Mouse (Mus musculus) embryonic facial prominence, embryonic 11.5 days (tissue): ENCODE results near the gene C2cd4c. TPM values are rescaled to one million over a fixed set of nuclear protein-coding genes. Genes with fewer than 3 reads are reported as not detected.

Experiments
- ATAC-seq: fragments of 200-750 bp; cut with Nextera tagmentation; replicated peaks from 2 replicates; pipeline ENCODE4 v1.8.0; 2017; ENCODE audit warnings: low read depth; ENCODE audit not compliant: insufficient number of reproducible peaks, low FRiP score, low TSS enrichment
- DNase-seq: peaks from one replicate; pipeline ENCODE4 v3.0.0-alpha.2; 2015; ENCODE audit warnings: low spot score
- H3K27ac ChIP-seq: fragments of 300-500 bp; sonication (generic); replicated peaks from 2 replicates; pipeline ENCODE4 v1.5.1; 2014; ENCODE audit warnings: mild to moderate bottlenecking, low read depth, low read length, control low read depth
- H3K27me3 ChIP-seq: fragments of 300-500 bp; sonication (generic); 2 replicates; pipeline ENCODE4 v1.6.1; 2014; ENCODE audit warnings: mild to moderate bottlenecking, low read length, moderate library complexity, mixed read lengths; ENCODE audit not compliant: control insufficient read depth, insufficient read depth
- H3K36me3 ChIP-seq: fragments of 300-500 bp; sonication (generic); replicated peaks from 2 replicates; pipeline ENCODE4 v1.6.1; 2014; ENCODE audit warnings: low read depth, mild to moderate bottlenecking, low read length, moderate library complexity, mixed read lengths; ENCODE audit not compliant: control insufficient read depth, insufficient read depth
- H3K4me1 ChIP-seq: fragments of 300-500 bp; sonication (generic); 2 replicates; pipeline ENCODE4 v1.6.1; 2014; ENCODE audit warnings: low read length, mixed read lengths; ENCODE audit not compliant: control insufficient read depth, insufficient read depth
- H3K4me2 ChIP-seq: fragments of 300-500 bp; sonication (generic); 2 replicates; pipeline ENCODE4 v1.6.1; 2014; ENCODE audit warnings: low read depth, mild to moderate bottlenecking, control low read depth, low read length, moderate library complexity
- H3K4me3 ChIP-seq: fragments of 300-500 bp; sonication (generic); 2 replicates; pipeline ENCODE4 v1.5.1; 2014; ENCODE audit warnings: low read depth, low read length, control low read depth
- H3K9ac ChIP-seq: fragments of 300-500 bp; sonication (generic); replicated peaks from 2 replicates; pipeline ENCODE4 v1.6.1; 2014; ENCODE audit warnings: mild to moderate bottlenecking, control low read depth, low read length
- H3K9me3 ChIP-seq: fragments of 300-500 bp; sonication (generic); replicated peaks from 2 replicates; pipeline ENCODE4 v1.6.1; 2016; ENCODE audit warnings: mild to moderate bottlenecking, low read length, inconsistent platforms, mixed read lengths; ENCODE audit not compliant: control insufficient read depth
- WGBS: fragments of 180-500 bp; shearing (Covaris S2); extraction: QIAGEN DNeasy Blood & Tissue Kit; methylation state at CpG from one replicate; pipeline ENCODE4 v1.1.7; 2014; 5-methylcytosine and 5-hydroxymethylcytosine counted together
- polyA plus RNA-seq: library from polyadenylated mRNA; unstranded; fragments of >200 nt; fragmentation: Nextera tagmentation; extraction: Ambion mirVana; gene quantifications from 2 replicates; pipeline ENCODE4 v1.2.1, GENCODE M21; 2014

The C2cd4c gene
- polyA plus RNA-seq, 1 experiment from 2014 or later, result 0.04 TPM

DNA sequence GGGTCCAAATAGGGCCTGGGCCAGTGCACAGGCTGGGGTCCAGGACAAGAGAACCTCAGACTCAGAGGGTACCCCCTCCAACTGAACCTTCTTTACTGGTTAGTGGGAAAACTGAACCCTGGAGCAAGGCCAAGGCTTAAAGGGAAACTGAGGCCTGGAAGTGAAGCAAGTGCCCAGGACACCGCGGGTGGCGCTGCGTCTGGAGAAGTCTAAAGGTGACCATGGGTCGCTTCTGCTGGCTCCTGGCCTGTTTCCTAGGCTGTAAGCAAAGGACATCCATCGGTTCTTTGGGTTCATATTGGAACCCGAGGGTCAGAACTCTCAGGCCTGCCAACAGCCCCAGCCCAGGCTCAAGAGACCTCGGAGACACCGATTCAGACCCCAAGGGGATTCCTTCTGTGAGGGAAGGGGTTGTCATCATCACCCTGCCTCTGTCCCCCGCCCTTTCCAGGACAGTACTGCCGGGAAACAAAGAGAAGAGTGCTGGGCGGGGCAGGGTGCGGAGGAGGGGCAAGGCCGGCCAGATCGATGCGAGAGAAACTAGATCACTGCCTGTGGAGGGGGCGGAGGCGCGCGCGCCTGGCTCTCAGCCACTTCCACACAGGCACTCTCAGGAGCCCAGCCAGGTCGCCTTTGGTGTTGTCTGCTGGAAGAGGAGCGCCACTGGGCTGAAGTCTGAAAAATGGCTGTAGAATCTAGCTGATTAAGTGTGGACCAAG lies 24.8 kb upstream of the C2cd4c start:
- peak overlapping the region; percentile 95; the same call in 1 of the 2 replicates for H3K4me3 ChIP-seq
- H3K27me3 ChIP-seq, result no peaks in the 10 kb centered on the region; the same call in 1 of the 2 replicates
- H3K9me3 ChIP-seq, result no peaks in the 10 kb centered on the region
- peak overlapping the region; percentile 92 for H3K4me2 ChIP-seq
- DNase-seq, result peak; percentile 52
- H3K36me3 ChIP-seq, result no peaks in the 10 kb centered on the region
- no peaks in the 10 kb centered on the region; the same call in 1 of the 2 replicates for H3K4me1 ChIP-seq
- ATAC-seq, result peak; percentile 44; the same call in 1 of the 2 replicates
- WGBS, result 5% methylated on average over 23 of the region's 23 CpGs
- H3K27ac ChIP-seq, result no peak overlapping the region
- H3K9ac ChIP-seq, result peak overlapping the region; percentile 86

DNA sequence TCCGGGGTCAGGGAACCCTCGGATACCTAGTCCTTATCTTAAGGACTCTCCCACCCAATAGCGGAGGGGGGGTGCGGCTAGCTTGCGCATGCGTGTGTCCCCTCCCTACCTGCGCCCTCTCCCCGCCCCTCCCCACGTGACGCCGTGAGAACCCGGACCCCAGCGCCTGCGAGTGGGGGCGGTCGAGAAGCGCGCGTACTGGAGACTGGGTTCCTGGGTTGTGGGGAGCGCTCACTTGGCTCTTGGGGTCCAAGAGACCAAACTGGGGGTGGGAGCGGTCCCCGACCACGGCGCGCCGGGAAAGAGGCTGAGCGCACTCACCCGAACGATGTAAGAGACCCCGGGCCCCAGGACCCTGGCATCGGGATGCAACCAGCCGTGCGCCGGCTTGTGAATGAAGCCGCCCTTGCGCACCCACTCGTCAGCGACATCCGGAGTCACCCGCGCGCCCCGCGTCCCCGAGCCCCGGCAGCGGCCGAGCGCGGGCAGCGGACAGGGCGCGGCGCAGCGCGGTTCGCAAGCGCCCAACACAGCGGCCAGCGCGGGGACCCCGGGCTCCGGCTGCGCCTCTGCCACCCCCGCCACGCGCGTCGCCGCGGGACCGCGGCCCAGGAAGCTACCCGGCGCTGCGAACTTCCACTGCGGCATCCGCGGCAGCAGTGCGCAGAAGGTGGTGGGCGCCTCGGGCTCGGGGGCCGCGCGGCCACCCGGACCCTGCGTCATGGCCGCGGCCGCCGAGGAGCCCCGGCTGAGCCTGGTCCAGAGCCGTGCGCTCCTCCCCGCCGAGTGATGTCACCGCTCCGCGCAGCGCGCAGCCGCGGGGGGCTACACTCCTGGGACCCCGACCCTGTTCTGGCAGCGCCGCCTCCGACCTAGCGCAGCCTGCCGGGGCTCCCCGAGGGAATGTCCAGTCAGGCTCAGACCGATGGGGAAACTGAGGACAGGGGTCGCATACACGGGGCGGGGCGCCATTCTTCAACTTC lies 23.6 kb upstream of the C2cd4c start, which contains the start of gene Shc2:
Shc2 (minus strand) TSS at position 791 of the 983 bp plus-strand sequence.
- Histone ChIP-seq H3K4me2 (peak within 1 kb of the TSS; percentile 92), H3K27ac (peak within 1 kb of the TSS; percentile 62; the same call in 1 of the 2 replicates), H3K4me3 (peak within 1 kb of the TSS; percentile 95), H3K9ac (peak within 1 kb of the TSS; percentile 86), H3K4me1 (no peaks in the 10 kb centered on the region; the same call in 1 of the 2 replicates), H3K36me3 (no peaks in the 10 kb centered on the region), H3K27me3 (no peaks in the 10 kb centered on the region; the same call in 1 of the 2 replicates), H3K9me3 (no peaks in the 10 kb centered on the region)
- peak; percentile 84 for DNase-seq
- WGBS, result under 1% methylated on average over 93 of the region's 116 CpGs
- ATAC-seq, result peak; percentile 87

DNA sequence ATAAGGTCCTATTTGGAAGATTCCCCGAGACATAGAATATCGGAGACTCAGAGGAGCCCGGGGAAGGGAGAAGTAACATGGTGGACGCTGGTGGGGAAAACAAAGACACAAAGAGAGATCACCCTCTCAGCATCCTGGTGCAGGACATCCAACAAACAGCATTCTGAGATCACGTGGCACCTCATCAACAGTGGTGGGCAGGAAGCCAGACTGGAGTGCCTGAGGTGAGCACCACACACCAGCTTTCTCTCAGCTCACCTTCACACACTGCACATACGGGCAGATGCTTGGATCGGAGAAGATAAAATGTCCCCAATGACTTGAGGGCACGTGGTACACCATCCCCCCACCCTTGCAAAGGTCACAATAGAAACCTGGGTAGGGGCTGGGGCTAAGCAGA lies 22.5 kb upstream of the C2cd4c start:
- no peak for DNase-seq
- Histone ChIP-seq H3K4me1 (no peaks in the 10 kb centered on the region; the same call in 1 of the 2 replicates), H3K4me3 (no peak overlapping the region), H3K9ac (no peak overlapping the region), H3K36me3 (no peaks in the 10 kb centered on the region), H3K27ac (no peak overlapping the region), H3K4me2 (no peak overlapping the region), H3K9me3 (no peaks in the 10 kb centered on the region), H3K27me3 (no peaks in the 10 kb centered on the region; the same call in 1 of the 2 replicates)
- ATAC-seq, result no peak
- 80% methylated on average over 8 of the region's 8 CpGs for WGBS

DNA sequence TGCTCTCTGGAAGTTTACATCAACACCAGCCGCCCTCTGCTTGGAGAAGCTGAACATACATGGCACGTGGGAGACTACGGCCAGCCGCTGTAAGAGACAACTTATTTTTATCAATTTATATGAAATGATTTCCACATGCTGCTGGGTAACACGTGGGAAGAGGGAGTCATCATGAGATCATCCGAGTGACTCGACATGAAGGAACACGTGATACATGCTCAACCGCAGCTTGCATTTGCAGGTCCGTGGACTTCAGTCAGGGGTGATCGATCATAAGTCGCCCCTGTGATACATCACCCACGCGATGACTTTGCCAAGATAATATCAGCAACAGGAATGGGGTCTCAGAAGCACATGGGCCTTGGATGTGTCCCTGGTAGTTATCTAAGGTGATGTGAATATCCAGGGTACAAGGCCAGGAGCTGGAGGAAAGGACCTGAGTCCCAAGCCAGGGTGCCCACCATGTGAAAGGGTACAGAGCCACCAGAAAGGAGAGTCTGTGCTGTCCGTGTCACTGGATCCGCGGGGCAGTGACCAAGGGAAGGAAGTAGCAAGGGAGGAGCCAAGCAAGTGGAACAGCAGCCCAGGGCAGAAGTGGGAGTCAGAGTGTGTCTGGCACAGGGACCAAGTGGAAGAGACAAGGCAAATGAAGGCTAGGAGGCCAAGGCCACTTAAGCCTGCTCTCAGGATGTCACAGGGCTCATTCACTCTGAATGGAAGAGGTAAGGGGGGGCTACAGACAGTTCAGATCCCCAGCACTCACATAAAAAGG lies 19.4 kb upstream of the C2cd4c start:
- Histone ChIP-seq H3K36me3 (no peaks in the 10 kb centered on the region), H3K4me1 (no peaks in the 10 kb centered on the region; the same call in 1 of the 2 replicates), H3K9ac (no peak overlapping the region), H3K27ac (no peak overlapping the region), H3K27me3 (no peaks in the 10 kb centered on the region), H3K9me3 (no peaks in the 10 kb centered on the region), H3K4me3 (no peak overlapping the region), H3K4me2 (no peak overlapping the region)
- WGBS, result 79% methylated on average over 17 of the region's 17 CpGs
- ATAC-seq (no peak), DNase-seq (no peak)

DNA sequence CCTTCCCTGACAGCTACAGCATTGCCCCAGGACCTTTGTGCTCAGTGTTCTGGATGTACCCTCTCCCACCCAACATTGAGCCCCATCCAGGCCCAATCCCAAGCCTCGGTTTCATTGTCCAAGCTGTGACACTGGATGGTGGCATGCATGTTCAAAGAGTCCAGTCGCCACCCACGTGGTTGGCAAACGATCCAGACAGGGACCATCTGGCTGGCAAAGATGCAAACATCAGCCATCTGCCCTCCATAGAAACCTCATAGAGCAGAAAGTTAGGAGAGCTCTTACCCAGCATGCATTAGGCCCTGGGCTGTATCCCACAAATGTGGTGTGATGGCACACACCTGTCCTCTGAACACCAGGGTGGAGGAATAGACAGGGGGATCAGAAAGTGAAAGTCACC lies 17.6 kb upstream of the C2cd4c start:
- 81% methylated on average over 4 of the region's 4 CpGs for WGBS
- no peaks in the 10 kb centered on the region for H3K27me3 ChIP-seq
- DNase-seq (no peak), ATAC-seq (no peak)
- no peaks in the 10 kb centered on the region for H3K4me1 ChIP-seq
- H3K27ac ChIP-seq, result no peak overlapping the region
- no peak overlapping the region for H3K9ac ChIP-seq
- H3K4me2 ChIP-seq, result no peak overlapping the region
- H3K9me3 ChIP-seq, result no peaks in the 10 kb centered on the region
- no peaks in the 10 kb centered on the region for H3K36me3 ChIP-seq
- H3K4me3 ChIP-seq, result no peak overlapping the region

DNA sequence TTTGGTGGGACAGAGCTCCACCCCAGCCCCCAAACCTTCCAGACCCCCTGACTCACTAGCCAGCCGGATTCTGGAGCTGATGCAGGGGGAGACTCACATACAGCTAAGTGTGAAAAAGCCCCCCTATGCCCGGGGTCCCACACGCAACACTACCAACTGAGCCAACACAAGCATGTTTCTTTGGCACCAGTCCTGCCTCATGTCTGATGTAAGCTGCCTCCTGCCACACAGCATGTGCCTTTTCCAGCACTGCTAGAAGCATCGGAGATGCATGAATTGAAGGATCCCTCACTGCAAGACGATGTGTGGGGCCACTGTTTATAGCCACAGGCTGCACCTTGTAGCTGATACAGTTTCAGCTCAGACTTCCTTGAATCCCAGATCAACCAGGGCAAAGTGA lies 14.6 kb upstream of the C2cd4c start:
- DNase-seq (no peak), ATAC-seq (no peak)
- Histone ChIP-seq H3K4me3 (no peak overlapping the region), H3K9me3 (no peaks in the 10 kb centered on the region), H3K4me2 (no peak overlapping the region), H3K27me3 (no peaks in the 10 kb centered on the region), H3K36me3 (no peaks in the 10 kb centered on the region), H3K9ac (no peak overlapping the region), H3K27ac (no peak overlapping the region), H3K4me1 (no peaks in the 10 kb centered on the region)
- WGBS, result 85% methylated on average over 5 of the region's 5 CpGs

DNA sequence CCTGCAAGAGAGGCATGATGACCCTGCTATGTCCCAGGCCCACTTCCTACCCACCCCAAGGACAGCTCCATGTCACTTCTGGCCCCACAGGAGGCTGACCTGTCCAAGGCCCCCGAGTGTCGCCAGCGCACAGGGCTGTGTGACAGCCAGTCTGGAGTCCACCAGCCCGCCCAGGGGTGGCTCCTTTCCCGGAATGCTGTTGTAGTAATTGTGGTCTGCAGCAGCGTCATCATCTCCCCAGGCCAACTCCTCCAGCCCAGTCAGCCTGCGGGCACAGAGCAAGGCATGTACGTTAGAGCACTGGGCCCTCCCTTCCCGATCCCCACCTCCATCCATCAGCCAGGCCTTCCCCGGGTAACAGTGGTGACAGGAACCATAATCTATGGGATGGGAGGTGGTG lies 12.3 kb upstream of the C2cd4c start:
- Histone ChIP-seq H3K4me1 (no peaks in the 10 kb centered on the region), H3K4me3 (no peak overlapping the region), H3K9me3 (no peaks in the 10 kb centered on the region), H3K27ac (no peak overlapping the region), H3K4me2 (no peak overlapping the region), H3K9ac (no peak overlapping the region), H3K27me3 (no peaks in the 10 kb centered on the region), H3K36me3 (no peaks in the 10 kb centered on the region)
- WGBS, result 88% methylated on average over 10 of the region's 10 CpGs
- DNase-seq (no peak), ATAC-seq (no peak)
